Mouse (Mus musculus): ENCODE results near the gene Lgr6.

Gene Lgr6

DNA sequence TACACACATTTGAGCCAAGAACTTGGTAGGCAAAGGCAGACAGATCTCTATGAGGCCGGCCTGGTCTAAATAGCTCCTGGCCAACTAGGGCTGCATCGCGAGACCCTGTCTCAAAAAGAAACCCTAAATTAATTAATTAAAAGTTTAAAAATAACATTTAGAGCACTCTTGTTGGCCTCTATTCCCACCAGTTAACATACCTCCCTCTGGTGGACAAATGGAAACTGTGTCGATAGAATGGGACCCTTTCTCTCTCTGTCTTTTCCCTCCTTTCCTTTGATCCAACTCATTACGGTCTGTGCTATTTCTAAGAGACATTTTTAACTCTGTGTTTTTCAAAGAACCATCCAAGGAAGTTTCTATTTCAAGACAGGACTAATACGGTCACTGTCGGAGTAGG, 144.4 kb downstream of the Lgr6 start:
- DNase-seq (ENCODE audit: low read depth): peak; percentile 19

DNA sequence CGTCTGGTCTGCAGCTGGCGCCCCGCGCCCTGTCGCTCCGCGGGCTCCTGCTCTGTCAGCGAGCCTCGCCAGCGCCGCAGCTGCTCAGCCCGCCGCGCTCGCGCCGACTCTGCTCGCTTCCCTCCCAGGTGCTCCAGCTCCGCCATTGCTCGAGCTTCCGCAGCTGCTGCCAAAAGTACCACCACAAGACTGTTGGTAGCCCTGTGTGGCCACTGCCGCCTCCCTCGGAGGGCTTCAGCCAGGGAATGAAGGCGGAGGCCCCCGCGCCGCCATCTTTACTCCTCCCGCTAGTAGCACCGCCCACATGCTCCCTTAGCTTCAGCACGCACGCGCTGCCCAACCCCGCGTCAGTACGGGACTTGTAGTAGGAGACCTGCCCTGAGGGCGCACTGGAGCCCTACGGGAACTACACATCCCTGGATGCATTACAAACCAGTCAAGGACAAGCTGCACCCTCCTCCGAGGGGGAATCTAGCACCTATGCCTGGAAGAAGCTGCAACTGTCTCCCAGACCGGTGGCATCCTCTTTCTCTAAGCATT, 149.4 kb downstream of the Lgr6 start, which contains the start of gene Ppp1r12b:
Gene Ppp1r12b, minus strand, starts transcription at position 306 of the 540 bp plus-strand sequence.
- peak; percentile 93 for DNase-seq (ENCODE audit: low read depth)

GRCm38 (mm10) chr1:134955050-134955636, 149.9 kb downstream of the Lgr6 start:
- DNase-seq (ENCODE audit: low read depth): peak; percentile 15

DNA sequence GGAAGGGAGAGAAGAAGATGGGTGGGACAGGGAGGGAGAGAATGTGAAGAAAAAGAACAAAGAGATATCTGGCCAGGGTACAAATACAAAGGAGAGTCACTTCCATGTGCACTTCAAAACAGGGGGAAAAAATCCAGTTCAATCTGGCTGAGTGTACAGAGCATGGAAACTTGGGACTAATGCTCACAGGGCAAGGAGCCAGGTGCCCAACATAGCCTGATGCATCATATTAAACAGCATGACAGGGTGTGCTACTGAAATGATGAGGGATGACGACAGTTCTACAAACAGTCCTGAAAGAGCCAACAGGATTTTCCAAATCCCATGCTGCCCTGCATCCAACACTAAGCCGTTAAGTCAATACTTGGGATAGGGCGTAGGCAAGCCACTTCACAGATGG, 155.1 kb downstream of the Lgr6 start:
- no peak for DNase-seq (ENCODE audit: low read depth)

GRCm38 (mm10) chr1:134947590-134947989, 157.5 kb downstream of the Lgr6 start:
- no peak for DNase-seq (ENCODE audit: low read depth)

- DNase-seq (ENCODE audit: low read depth): no peak
Observed at GRCm38 (mm10) chr1:134942898-134943297, 162.2 kb downstream of the Lgr6 start.

DNA sequence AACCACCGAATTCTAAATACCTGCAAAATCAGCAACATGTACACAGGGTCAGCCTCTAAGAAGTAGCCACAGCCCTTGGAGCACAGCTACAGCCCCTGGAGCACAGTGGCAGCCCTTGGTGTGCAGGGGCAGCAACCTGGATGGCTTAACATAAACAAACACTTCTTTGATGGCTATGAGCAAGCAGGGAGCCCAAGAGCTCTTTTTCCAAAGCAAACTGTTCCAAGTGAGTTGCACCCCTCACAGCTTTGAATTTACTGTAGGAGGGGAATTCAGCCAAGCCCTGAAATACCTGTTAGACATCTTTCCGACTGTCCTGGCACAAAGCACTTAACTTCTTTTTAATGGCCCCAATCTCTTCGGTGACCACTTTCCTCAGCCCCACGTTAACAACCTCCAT, 164.2 kb downstream of the Lgr6 start:
- DNase-seq (ENCODE audit: low read depth): no peak

- no peak for DNase-seq (ENCODE audit: low read depth)
Observed at GRCm38 (mm10) chr1:134938233-134938632, 166.8 kb downstream of the Lgr6 start.

- DNase-seq (ENCODE audit: low read depth): no peak
Observed at GRCm38 (mm10) chr1:134936335-134936734, 168.7 kb downstream of the Lgr6 start.

All from naive thymus-derived CD4-positive, alpha-beta T cell, adult 2 months (primary cell).